Mouse (Mus musculus) cortical plate, adult 2 months (tissue): ENCODE measurements around the gene Plekha7.

Experiments
- CTCF ChIP-seq: fragments of 200-500 bp; IDR thresholded peaks from 2 replicates; pipeline ENCODE4 v1.5.1; 2011; ENCODE audit warnings: mild to moderate bottlenecking, control low read depth, low read length; ENCODE audit not compliant: insufficient read depth; ENCODE audit errors: extremely low read depth
- POLR2A ChIP-seq: fragments of 200-500 bp; IDR thresholded peaks from 2 replicates; pipeline ENCODE4 v1.6.1; 2011; ENCODE audit warnings: mild to moderate bottlenecking, low read length, control low read depth; ENCODE audit not compliant: insufficient read depth; ENCODE audit errors: extremely low read depth

DNA sequence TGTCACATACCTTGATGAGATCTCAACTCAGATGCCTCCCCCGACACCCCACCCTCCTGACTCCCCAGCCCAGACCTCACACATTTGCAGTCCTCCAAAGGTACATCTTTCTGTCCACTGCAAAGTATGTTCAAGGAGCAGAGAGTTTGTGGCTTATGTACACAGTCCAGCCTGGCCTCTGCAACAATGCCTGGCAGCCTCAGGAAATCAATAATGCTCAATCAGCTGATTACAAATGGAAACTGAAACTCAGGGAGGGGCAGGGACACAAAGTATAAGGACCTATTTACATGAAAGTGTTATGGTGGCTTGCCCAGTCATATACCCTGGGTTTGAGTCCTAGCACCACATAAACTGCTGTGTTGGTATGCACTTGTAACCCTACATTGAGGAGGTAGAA is 23.0 kb downstream of the Plekha7 start:
- no peak for TF ChIP-seq POLR2A
- no peak for TF ChIP-seq CTCF
